Mouse (Mus musculus): ENCODE data around the gene Ptpn1. TPM values are rescaled to one million over a fixed set of nuclear protein-coding genes. Genes with fewer than 3 reads are reported as not detected.

The Ptpn1 gene
- polyA plus RNA-seq, 1 experiment from 2014 or later, result 57.4 TPM

GRCm38 (mm10) chr2:168005005-168005404 lies 73.1 kb downstream of the Ptpn1 start:
- ATAC-seq (ENCODE audit: insufficient number of reproducible peaks, low FRiP score, low TSS enrichment, low read depth) (no peak), DNase-seq (ENCODE audit: low spot score) (no peak)
- Histone ChIP-seq H3K9ac (ENCODE audit: low read length) (no peak overlapping the region), H3K36me3 (ENCODE audit: control insufficient read depth, insufficient read depth, low read length) (no peaks in the 10 kb centered on the region), H3K4me1 (ENCODE audit: control insufficient read depth, insufficient read depth, low read length) (peaks cover 16% of the 10 kb centered on the region), H3K4me3 (ENCODE audit: low read depth, low read length) (no peak overlapping the region), H3K27ac (replicated peaks; ENCODE audit: low read depth, low read length) (no peak overlapping the region), H3K27me3 (ENCODE audit: control insufficient read depth, insufficient read depth, low read length) (no peaks in the 10 kb centered on the region), H3K4me2 (ENCODE audit: low read depth, severe bottlenecking) (no peak overlapping the region), H3K9me3 (ENCODE audit: control insufficient read depth, low read length) (peaks cover 3% of the 10 kb centered on the region; the same call in 1 of the 2 replicates)
- WGBS, result 68% methylated on average over 3 of the region's 3 CpGs

DNA sequence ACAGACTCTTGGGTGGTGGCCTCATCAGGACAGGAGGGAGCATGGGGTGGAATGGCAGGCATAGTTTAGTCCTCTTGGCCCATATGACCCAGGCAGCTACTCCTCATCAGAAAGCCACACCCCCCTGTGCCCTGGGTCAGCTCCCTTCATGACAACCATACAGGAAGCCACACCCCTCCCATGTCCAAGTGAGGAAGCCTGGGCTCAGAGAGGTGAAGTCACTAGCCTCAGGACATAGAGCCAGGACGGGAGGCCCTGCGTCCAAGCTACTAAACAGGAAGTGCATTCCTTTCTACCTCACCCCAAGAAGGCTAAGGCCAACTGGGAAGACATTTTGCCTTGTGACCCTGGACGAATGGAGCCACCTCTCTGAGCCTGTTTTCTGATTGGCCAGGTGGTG lies 73.8 kb downstream of the Ptpn1 start:
- Histone ChIP-seq H3K4me3 (ENCODE audit: low read depth, low read length) (no peak overlapping the region), H3K9me3 (ENCODE audit: control insufficient read depth, low read length) (no peaks in the 10 kb centered on the region), H3K4me1 (ENCODE audit: control insufficient read depth, insufficient read depth, low read length) (peaks cover 21% of the 10 kb centered on the region), H3K27me3 (ENCODE audit: control insufficient read depth, insufficient read depth, low read length) (no peaks in the 10 kb centered on the region), H3K36me3 (ENCODE audit: control insufficient read depth, insufficient read depth, low read length) (no peaks in the 10 kb centered on the region), H3K4me2 (ENCODE audit: low read depth, severe bottlenecking) (no peak overlapping the region), H3K9ac (ENCODE audit: low read length) (no peak overlapping the region), H3K27ac (replicated peaks; ENCODE audit: low read depth, low read length) (no peak overlapping the region)
- WGBS, result 33% methylated on average over 3 of the region's 3 CpGs
- DNase-seq (ENCODE audit: low spot score) (no peak), ATAC-seq (ENCODE audit: insufficient number of reproducible peaks, low FRiP score, low TSS enrichment, low read depth) (no peak)

DNA sequence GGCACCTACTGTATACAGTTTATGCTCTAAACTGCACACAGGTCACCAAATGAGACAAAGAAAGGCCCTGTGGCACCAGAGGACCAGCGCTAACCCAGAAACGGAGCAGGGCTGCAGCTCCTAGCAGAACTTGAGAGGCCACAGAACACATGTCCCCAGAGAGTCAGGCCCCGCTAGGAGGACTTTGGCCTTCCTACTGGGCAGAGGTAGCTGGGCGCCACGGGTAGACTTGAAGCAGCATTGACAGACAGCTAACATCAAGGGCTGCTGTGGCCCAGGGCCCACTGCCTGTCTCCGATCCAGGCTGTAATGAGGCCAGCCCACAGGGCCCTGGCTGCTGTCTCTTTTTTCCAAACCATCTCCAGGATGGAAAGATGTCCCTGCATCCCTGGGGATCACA lies 74.6 kb downstream of the Ptpn1 start:
- Histone ChIP-seq H3K9ac (ENCODE audit: low read length) (no peak overlapping the region), H3K36me3 (ENCODE audit: control insufficient read depth, insufficient read depth, low read length) (no peaks in the 10 kb centered on the region), H3K27me3 (ENCODE audit: control insufficient read depth, insufficient read depth, low read length) (no peaks in the 10 kb centered on the region), H3K4me2 (ENCODE audit: low read depth, severe bottlenecking) (no peak overlapping the region), H3K4me1 (ENCODE audit: control insufficient read depth, insufficient read depth, low read length) (peaks cover 26% of the 10 kb centered on the region), H3K9me3 (ENCODE audit: control insufficient read depth, low read length) (no peaks in the 10 kb centered on the region), H3K4me3 (ENCODE audit: low read depth, low read length) (no peak overlapping the region), H3K27ac (replicated peaks; ENCODE audit: low read depth, low read length) (no peak overlapping the region)
- ATAC-seq (ENCODE audit: insufficient number of reproducible peaks, low FRiP score, low TSS enrichment, low read depth) (no peak), DNase-seq (ENCODE audit: low spot score) (no peak)
- 89% methylated on average over 6 of the region's 6 CpGs for WGBS

- Histone ChIP-seq H3K9ac (ENCODE audit: low read length) (no peak overlapping the region), H3K36me3 (ENCODE audit: control insufficient read depth, insufficient read depth, low read length) (no peaks in the 10 kb centered on the region), H3K27ac (replicated peaks; ENCODE audit: low read depth, low read length) (no peak overlapping the region), H3K4me1 (ENCODE audit: control insufficient read depth, insufficient read depth, low read length) (peaks cover 27% of the 10 kb centered on the region), H3K4me3 (ENCODE audit: low read depth, low read length) (no peak overlapping the region), H3K27me3 (ENCODE audit: control insufficient read depth, insufficient read depth, low read length) (no peaks in the 10 kb centered on the region), H3K9me3 (ENCODE audit: control insufficient read depth, low read length) (no peaks in the 10 kb centered on the region), H3K4me2 (ENCODE audit: low read depth, severe bottlenecking) (no peak overlapping the region)
- ATAC-seq (ENCODE audit: insufficient number of reproducible peaks, low FRiP score, low TSS enrichment, low read depth), result no peak
- DNase-seq (ENCODE audit: low spot score), result no peak
- 65% methylated on average over 3 of the region's 3 CpGs for WGBS
Measured at GRCm38 (mm10) chr2:168008132-168008531, 76.3 kb downstream of the Ptpn1 start.

- no peaks in the 10 kb centered on the region for H3K27me3 ChIP-seq (ENCODE audit: control insufficient read depth, insufficient read depth, low read length)
- H3K4me3 ChIP-seq (ENCODE audit: low read depth, low read length), result no peak within 1 kb of the TSS
- ATAC-seq (ENCODE audit: insufficient number of reproducible peaks, low FRiP score, low TSS enrichment, low read depth) (no peak), DNase-seq (ENCODE audit: low spot score) (peak; percentile 78)
- H3K9me3 ChIP-seq (ENCODE audit: control insufficient read depth, low read length), result no peaks in the 10 kb centered on the region
- H3K36me3 ChIP-seq (ENCODE audit: control insufficient read depth, insufficient read depth, low read length), result no peaks in the 10 kb centered on the region
- peaks cover 23% of the 10 kb centered on the region for H3K4me1 ChIP-seq (ENCODE audit: control insufficient read depth, insufficient read depth, low read length)
- no peak within 1 kb of the TSS for H3K4me2 ChIP-seq (ENCODE audit: low read depth, severe bottlenecking)
- WGBS, result 39% methylated on average over 9 of the region's 9 CpGs
- H3K27ac ChIP-seq (replicated peaks; ENCODE audit: low read depth, low read length), result no peak within 1 kb of the TSS; the same call in 1 of the 2 replicates
- no peak within 1 kb of the TSS for H3K9ac ChIP-seq (ENCODE audit: low read length)
Measured at GRCm38 (mm10) chr2:168009936-168010668, 78.2 kb downstream of the Ptpn1 start, which contains the start of gene Ripor3. Gene Ripor3, minus strand, starts transcription at chr2:168010618.

GRCm38 (mm10) chr2:168010893-168011292 lies 79.0 kb downstream of the Ptpn1 start:
- no peak for DNase-seq (ENCODE audit: low spot score)
- H3K4me3 ChIP-seq (ENCODE audit: low read depth, low read length), result no peak overlapping the region
- WGBS, result 15% methylated on average over 11 of the region's 11 CpGs

GRCm38 (mm10) chr2:168016951-168017391 lies 85.1 kb downstream of the Ptpn1 start:
- no peak overlapping the region for H3K4me2 ChIP-seq (ENCODE audit: low read depth, severe bottlenecking)
- H3K36me3 ChIP-seq (ENCODE audit: control insufficient read depth, insufficient read depth, low read length), result no peaks in the 10 kb centered on the region
- no peak overlapping the region for H3K9ac ChIP-seq (ENCODE audit: low read length)
- H3K27me3 ChIP-seq (ENCODE audit: control insufficient read depth, insufficient read depth, low read length), result no peaks in the 10 kb centered on the region
- DNase-seq (ENCODE audit: low spot score) (peak; percentile 83), ATAC-seq (ENCODE audit: insufficient number of reproducible peaks, low FRiP score, low TSS enrichment, low read depth) (no peak)
- H3K27ac ChIP-seq (replicated peaks; ENCODE audit: low read depth, low read length), result no peak overlapping the region
- WGBS, result 45% methylated on average over 5 of the region's 5 CpGs
- H3K9me3 ChIP-seq (ENCODE audit: control insufficient read depth, low read length), result no peaks in the 10 kb centered on the region
- no peak overlapping the region for H3K4me3 ChIP-seq (ENCODE audit: low read depth, low read length)
- H3K4me1 ChIP-seq (ENCODE audit: control insufficient read depth, insufficient read depth, low read length), result no peaks in the 10 kb centered on the region

More at GRCm38 (mm10) chr2:168010893-168011292, 79.0 kb downstream of the Ptpn1 start:
- H3K36me3 ChIP-seq (ENCODE audit: control insufficient read depth, insufficient read depth, low read length), result no peaks in the 10 kb centered on the region
- no peak overlapping the region for H3K4me2 ChIP-seq (ENCODE audit: low read depth, severe bottlenecking)
- H3K9me3 ChIP-seq (ENCODE audit: control insufficient read depth, low read length), result no peaks in the 10 kb centered on the region
- H3K27me3 ChIP-seq (ENCODE audit: control insufficient read depth, insufficient read depth, low read length), result no peaks in the 10 kb centered on the region
- H3K27ac ChIP-seq (replicated peaks; ENCODE audit: low read depth, low read length), result no peak overlapping the region
- ATAC-seq (ENCODE audit: insufficient number of reproducible peaks, low FRiP score, low TSS enrichment, low read depth), result no peak
- H3K4me1 ChIP-seq (ENCODE audit: control insufficient read depth, insufficient read depth, low read length), result peaks cover 16% of the 10 kb centered on the region
- H3K9ac ChIP-seq (ENCODE audit: low read length), result no peak overlapping the region

DNA sequence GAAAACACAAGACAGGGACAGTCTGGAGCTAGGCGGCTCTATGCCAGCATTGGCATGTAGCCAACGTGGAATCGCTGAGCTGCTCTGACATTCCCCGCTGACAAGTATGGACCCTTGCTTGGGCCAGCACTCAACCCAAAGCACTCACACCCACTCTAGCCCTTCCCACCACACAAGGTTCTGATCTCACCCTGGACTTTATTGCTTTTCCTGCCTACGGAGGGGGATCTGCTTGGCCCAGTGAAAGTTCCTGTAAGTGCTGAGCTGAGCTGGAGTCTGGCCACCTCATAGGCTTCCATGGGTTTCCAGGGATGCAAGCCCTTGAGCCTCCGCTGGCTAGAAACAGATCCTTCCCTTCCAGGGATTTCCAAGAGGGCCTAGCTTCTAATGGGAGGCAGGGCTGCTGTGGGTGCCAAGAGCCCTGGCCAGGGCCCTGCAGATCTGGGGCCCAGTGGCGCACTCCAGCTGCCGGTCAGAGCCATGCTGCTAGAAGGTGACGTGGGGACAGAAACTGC lies 87.4 kb downstream of the Ptpn1 start:
- DNase-seq (ENCODE audit: low spot score) (no peak), ATAC-seq (ENCODE audit: insufficient number of reproducible peaks, low FRiP score, low TSS enrichment, low read depth) (no peak)
- Histone ChIP-seq H3K9ac (ENCODE audit: low read length) (0 out of 2 replicates have a peak overlapping the region, but pooled peaks have one; percentile 7), H3K4me2 (ENCODE audit: low read depth, severe bottlenecking) (no peak overlapping the region), H3K4me3 (ENCODE audit: low read depth, low read length) (no peak overlapping the region), H3K27me3 (ENCODE audit: control insufficient read depth, insufficient read depth, low read length) (no peaks in the 10 kb centered on the region), H3K9me3 (ENCODE audit: control insufficient read depth, low read length) (no peaks in the 10 kb centered on the region), H3K36me3 (ENCODE audit: control insufficient read depth, insufficient read depth, low read length) (no peaks in the 10 kb centered on the region), H3K27ac (replicated peaks; ENCODE audit: low read depth, low read length) (no peak overlapping the region), H3K4me1 (ENCODE audit: control insufficient read depth, insufficient read depth, low read length) (no peaks in the 10 kb centered on the region)
- 88% methylated on average over 9 of the region's 9 CpGs for WGBS
